Mouse (Mus musculus) large intestine, adult 2 months (tissue): ENCODE measurements around the gene Degs1. TPM values are rescaled to one million over a fixed set of nuclear protein-coding genes. Genes with fewer than 3 reads are reported as not detected.

Experiments
- DNase-seq: peaks from one replicate; pipeline ENCODE4 v3.0.0-alpha.2; 2012; ENCODE audit warnings: low read depth, low spot score
- WGBS: fragments of 180-500 bp; shearing (Covaris S2); methylation state at CpG from one replicate; pipeline ENCODE4 v1.1.7; 2018; 5-methylcytosine and 5-hydroxymethylcytosine counted together
- polyA plus RNA-seq: library from polyadenylated mRNA; depleted of rRNA; stranded (reverse); fragments of >200 nt; gene quantifications from 2 replicates; pipeline ENCODE4 v1.2.3, GENCODE M21; 2012; rRNA removed

Degs1 gene
- polyA plus RNA-seq, 1 experiment, result 22.7 TPM

DNA sequence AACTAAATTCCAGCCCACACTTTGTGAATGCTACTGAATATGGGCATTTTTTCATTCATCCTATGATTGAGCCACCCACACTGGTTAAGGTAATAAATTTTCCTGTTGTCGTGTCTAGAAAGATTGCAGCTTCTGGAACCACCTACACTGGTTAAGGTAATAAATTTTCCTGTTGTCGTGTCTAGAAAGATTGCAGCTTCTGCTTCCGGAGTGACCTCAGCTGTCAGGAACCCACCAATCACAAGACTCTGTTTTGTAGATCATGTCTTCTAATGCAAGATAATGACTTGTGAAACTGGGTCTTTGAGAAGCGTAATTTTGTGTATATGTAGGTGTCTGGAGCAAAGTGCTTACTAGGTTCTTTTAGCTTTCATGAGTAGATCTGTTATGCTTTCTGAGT lies 47.4 kb downstream of the Degs1 start:
- WGBS, result 69% methylated on average over 4 of the region's 4 CpGs
- no peak for DNase-seq

DNA sequence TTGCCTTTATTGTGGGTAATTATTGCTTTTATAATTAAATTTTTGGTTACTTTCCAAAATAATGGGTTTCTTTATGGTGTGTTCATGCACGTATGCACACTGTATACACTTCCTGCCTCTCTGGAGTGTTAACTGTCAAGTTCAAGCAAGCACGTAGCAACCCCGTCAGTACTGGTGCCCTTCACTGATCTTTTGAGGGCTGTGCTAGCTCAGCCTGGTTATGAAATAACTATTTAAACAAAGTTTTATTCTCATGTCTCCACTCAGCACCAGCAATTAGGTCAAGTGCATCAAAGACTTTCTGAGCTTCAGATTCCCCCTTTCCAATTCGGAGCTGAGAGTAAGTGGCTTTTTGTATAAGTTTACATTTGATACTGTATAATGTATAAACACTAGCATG lies 53.2 kb downstream of the Degs1 start:
- DNase-seq, result no peak
- WGBS, result 69% methylated on average over 4 of the region's 4 CpGs

GRCm38 (mm10) chr1:182227141-182227963 lies 55.3 kb downstream of the Degs1 start:
- WGBS, result 55% methylated on average over 12 of the region's 12 CpGs
- no peak for DNase-seq

- WGBS, result 93% methylated on average over 9 of the region's 9 CpGs
- DNase-seq, result no peak
Measured at GRCm38 (mm10) chr1:182226261-182226660, 56.3 kb downstream of the Degs1 start.

Other genes starting within 250 kb of the Degs1 start
- gene Srp9, start 158.1 kb downstream of the Degs1 start, polyA plus RNA-seq, result 36.9 and 38.0 TPM in 2 replicates
- not detected in 2 replicates for gene Vmn1r1, start 118.3 kb downstream of the Degs1 start, polyA plus RNA-seq
- 8.1 and 11.5 TPM in 2 replicates for gene Fbxo28, start 58.8 kb upstream of the Degs1 start, polyA plus RNA-seq
- gene Trp53bp2, start 126.4 kb upstream of the Degs1 start, polyA plus RNA-seq, result 9.8 and 20.4 TPM in 2 replicates
- 9.8 and 11.5 TPM in 2 replicates for gene Capn2, start 234.8 kb upstream of the Degs1 start, polyA plus RNA-seq